Mouse (Mus musculus): ENCODE measurements around the gene Fgfr2.
"Not testable (repeated sequence)": the region's sequence is repeated elsewhere in the genome, so short reads cannot be mapped to it uniquely, and the experiment has no call there.

The Fgfr2 gene

DNA sequence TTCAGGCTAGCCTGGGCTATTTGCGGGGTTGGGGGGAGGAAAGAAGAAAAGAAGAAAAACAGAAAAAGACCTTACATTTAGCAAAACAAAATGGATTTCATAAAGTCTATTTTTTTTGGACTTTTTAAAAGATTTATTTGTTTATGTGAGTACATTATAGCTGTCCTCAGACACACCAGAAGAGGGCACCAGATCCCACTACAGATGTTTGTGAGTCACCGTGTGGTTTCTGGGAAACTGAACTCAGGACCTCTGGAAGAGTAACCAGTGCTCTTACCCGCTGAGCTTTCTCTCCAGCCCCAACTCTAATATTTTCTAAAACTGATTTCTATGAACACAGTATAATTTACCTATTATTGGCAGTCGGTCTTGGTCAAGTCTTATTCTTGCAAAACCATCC lies 2588.0 kb downstream of the Fgfr2 start:
- DNase-seq: no peak

DNA sequence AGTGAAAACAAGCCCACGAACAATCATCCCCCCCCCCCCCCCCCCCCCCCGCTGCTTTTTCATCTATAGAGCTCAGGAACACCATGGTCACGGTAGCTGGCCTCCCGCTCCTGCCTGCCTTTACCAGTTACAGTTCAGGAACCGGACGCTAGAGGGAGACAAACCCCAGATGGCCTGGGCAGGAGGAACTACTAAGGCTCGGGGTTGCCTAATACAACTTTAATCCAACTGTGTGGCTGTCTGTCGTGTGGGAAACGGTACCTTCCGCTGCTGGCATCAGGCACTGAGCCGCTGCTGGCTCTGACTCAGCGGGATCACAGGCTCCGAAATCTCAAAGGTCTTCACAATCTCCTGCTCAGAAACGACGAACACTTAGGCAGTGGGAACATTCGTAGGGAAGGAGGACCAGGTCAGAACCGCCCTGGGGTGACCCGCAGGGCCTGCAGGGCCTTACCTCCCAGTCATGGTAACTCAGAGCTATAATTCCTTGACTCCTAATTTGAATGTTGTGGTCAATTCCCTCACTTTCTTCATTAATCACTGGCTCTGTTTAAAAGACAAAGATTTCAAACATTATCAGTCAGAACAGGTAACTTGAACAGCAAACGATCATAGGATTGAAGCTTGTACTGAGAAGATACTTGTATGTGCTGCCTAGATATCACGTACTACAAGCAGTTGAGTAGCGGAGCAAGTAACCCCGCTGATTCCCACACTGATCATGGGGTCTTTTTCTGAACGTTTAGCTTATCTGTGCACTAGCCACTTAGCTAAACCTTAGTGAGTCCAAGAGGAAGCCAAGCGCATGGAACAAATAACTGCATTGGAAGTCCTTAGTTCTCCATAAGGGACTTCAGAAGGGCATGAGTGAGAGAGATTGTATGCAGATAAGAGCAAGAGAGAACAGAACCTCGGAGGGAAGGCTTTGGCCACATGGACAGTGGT lies 2589.6 kb downstream of the Fgfr2 start:
- peak; percentile 93 for DNase-seq

DNA sequence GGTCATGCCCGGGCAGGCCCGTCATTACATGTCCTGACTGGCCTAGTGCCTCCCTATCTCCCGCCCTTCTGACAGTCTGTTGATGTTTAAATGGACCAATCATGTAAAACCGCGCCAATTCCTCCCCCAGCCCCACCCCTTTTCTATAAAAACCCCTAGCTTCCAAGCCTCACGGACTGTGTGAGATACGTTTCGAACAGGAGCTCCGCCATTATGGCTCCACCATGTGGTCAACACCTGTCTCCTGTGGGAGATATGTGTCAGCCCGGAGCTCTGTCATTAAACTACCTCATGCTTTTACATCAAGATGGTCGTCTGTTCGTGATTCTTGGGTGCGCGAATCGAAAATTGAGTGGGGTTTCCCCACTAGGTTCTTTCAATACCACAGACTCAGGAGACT lies 2592.0 kb downstream of the Fgfr2 start:
- DNase-seq: not testable (repeated sequence)

DNA sequence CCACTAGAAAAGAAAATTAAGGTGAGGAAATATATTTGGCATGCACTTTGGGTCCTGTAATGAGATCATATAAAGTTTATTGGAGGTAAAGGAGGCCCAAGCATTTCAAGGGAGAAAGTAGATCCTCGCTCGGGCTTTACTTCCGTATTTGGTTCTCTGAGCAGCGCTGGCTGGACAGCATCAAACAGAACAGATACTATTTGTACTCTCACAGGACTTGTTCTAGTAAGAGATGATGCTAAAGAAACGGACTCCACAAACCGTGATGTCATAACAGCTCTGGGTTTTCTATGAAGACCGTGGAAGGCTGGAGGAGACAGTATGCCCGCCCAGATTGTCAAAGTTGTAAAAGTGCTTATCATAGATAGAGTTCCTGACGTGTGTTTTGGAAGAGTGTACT lies 2595.8 kb downstream of the Fgfr2 start:
- no peak for DNase-seq

DNA sequence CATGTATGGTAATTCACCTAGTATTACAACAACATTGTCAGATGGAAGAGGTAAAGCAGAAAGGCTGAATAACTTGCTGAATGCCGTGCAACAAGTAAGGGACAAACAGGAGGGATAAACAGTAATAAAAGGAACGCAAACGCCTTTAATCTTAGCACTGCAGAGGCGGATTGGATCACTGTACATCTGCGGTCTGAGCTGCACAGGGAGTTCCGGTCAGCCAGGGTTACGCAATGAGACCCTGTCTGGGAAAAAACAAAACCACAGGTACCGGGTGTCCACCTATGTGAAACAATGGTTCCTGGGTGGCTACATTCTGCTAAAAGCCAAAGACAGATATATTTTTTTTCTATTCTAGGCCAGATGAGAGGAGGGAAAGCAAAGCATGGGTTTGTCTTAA lies 2599.7 kb downstream of the Fgfr2 start:
- no peak for DNase-seq

DNA sequence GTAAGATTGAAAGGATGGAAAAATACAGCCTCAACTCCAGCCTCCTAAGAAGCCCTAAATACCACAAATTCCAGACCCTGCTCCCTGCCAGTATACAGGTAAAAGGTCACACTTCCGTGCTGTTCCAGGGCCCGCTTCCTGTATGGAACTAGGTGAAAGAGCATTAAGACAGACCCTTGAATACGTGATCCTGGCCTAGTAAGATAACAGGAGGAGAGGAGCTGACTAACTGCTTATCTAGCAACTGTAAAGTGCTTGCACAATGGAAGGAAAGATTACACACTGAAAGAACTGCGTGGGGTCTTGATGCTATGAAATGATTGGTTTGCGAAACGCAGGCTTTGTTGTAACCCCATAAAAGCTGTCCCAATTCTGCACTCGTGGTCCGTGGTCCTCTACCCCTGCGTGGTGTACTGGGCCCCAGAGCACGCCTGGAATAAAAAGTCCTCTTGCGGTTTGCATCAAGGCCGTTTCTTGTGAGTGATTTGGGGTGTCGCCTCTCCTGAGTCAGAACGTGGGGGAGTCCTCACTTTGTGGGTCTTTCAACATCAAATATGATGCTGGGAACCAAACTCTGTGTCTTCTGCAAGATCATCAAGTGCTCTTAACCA lies 2602.2 kb downstream of the Fgfr2 start:
- DNase-seq: peak; percentile 34

DNA sequence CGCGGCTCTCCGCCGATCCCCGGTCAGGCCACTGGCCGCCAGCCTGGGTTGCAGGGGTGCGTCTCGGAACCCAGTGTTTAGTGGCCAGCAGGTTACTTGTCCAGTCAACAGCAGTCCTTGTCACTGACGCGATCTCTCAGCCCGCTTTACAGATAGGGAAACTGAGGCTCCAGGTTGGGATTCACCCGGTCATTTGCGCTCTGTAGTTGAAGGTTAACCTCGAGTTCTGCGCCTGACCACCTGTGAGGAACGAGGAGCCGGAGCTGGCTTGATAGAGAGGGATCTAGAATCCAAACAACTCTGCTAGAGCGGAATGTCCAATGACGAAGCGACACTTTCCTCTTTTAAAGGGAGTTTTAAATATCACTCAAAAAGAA lies 2603.1 kb downstream of the Fgfr2 start, which contains the start of gene Ate1:
Ate1 (minus strand) TSS at position 321 of the 377 bp plus-strand sequence.
- DNase-seq: no peak

DNA sequence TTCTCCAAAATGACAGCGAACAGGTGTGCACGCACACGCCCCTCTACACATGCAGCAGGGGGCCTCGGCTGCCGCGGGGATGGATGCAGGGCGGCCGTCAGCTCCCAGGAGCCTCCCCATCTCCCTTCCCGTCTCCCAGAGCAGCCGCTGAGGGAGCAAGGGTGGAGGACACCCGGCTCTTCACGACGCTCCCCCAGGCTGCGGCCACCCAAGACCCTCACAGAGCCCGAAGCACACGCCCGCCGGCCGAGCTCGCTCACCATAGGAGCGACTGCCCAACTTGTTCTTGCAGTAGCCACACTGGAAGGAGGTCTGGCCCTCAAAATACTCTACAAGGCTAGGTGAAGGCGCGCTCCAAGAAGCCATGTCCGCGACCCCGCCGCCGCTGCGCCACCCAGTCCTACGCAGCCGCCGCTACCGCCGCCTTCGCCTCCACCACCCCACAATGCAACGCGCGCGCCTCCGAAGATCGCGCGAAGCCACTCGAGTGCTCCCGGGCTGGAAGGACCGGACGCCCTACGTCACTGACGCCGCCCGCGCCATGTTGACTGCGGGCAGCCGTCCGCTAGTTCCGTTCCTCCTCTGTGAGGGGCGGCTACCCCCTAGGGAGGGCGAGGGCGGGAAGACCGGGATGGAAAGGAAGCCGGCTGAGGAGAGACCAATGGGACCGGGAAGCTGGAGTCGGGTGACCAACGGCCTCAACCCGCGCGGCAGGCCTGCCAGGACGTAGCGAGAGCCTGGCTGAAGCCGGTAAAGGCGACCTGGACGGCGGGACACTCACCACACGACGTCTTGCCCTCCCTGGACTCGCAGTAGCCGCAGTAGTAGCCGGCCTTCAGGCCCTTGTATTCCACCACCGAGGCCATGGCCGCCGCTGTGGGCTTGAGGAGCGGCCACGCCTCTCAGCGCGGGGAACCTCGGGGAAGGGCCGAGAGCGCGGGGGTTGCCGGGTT lies 2603.8 kb downstream of the Fgfr2 start:
- DNase-seq: peak; percentile 99

DNA sequence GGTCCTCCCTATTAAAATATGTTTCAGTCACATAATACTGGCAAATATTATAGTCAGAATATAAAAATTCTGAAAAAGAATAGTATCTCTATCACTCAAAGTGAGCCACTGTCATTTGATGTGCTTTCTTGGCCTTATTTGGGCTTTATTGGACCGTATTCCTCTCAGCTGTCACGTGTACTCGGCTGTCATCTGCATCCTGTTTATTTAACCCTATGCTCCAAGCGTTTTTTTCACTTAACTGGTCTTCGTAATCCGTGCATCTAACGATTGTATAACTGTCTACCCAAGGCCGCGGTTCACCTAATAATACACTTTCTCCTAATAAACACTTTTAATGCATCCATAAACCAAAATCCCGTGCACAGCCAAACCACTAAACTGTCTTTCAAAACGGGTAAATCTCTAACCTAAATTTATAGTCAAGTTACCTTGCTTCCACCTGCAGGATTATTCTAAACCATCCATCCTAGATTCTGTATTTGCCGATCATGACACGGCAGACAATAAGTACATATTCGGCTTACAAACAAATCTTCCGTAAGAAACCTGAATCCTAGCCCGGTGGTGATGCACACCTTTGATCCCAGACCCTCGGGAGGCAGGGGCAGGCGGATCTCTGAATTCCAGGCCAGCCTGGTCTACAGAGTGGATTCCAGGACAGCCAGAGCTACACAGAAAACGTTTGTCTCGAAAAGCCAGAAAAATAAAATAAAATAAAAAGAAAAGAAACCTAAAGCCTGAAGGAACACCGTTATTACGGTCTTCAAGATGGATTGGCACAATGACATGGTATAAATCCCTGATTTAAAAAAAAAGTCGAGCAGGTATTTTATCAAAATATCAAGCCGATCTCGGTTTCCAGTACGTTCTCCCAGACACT lies 2604.7 kb downstream of the Fgfr2 start:
- DNase-seq: peak; percentile 32

DNA sequence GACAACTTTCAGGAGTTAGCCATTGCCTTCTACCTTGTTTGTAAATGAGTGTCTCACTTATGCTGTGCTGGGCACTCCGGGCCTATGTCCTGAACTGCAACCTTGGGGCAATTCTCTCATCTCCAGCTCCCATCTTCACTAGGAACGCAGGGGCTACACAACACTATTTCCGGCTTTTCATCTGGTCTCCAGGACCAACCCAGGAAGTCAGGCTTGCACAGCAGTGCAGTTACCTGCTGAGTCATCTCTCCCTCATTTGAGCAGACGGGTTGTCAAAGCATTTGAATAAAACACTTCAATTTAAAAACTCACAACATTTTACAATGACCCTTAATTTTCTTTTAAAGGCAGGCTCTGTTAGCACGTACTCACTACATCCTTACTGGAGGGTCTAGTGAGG lies 2612.9 kb downstream of the Fgfr2 start:
- DNase-seq: no peak

DNA sequence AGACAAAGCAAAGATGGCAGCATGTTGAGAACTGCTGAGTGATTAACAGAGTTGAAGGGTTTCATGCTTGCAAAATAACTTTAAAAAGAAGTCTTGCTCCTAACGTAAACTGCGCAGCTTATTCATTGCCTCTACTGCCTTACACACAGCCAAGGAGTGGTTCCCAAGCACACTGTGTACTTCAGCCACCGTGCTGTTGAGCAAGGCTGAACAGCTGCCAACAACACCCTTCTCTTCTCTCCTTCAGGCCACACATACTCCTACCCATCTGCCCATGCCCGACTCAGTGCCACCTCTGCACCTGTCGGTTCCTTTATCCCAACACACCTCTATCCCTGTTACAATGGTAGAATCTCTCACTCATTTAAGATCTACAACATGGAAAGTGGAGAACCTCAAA lies 2620.1 kb downstream of the Fgfr2 start:
- no peak for DNase-seq

DNA sequence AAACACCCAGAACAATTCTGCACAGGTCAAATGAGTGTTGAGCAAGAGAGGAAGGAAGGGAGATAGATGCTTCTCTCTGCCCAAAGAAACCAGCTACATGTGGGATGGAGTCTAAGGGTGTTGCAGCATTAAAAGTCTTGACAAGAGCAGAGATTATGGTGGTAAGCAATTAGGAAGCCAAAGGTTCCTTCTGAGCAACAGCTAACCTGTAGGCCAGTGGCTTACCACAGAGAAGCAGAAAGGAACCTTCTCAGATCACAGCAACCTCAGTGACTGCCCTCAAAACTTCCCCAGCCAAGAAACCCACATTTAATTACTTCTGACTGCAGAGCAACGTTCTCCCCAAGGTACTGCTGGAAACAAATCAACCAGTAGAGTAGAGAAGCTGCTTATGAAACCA lies 2621.7 kb downstream of the Fgfr2 start:
- DNase-seq: no peak

DNA sequence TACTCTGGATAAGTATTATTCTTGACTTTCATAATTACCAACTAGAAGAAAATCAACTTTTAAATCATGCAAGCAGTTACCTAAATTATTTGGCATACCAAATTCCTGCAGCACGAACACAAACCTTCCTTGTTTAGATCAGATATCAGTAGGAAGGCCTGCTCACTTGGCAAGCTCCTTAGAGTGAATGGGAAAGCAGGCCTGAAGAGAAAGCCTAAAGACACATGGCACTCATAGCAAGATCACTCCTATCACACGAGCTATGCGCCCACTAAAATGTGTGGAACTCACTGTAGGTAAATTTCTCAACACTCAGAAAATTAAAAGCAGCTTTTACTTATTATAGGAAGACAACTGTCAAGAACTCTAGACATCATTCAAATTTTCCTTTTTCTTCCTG lies 2629.8 kb downstream of the Fgfr2 start:
- DNase-seq: no peak

DNA sequence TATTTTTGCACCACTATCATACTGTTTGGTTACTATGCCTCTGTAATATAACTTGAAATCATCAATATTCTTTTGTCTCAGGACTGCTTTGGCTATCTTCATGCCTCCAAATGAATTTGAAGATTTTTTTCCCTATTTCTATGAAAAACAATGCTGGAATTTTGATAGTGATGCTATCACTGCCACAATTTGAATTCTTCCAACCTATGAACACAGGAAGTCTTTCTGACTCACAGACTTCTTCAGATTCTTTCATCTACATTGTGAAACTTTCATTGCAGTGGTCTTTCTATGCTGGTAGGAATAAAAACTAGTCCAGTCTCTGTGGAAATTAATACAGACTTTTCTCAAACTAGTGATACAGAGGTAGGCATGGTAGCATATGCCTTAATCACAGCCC lies 2631.1 kb downstream of the Fgfr2 start:
- DNase-seq: no peak

DNA sequence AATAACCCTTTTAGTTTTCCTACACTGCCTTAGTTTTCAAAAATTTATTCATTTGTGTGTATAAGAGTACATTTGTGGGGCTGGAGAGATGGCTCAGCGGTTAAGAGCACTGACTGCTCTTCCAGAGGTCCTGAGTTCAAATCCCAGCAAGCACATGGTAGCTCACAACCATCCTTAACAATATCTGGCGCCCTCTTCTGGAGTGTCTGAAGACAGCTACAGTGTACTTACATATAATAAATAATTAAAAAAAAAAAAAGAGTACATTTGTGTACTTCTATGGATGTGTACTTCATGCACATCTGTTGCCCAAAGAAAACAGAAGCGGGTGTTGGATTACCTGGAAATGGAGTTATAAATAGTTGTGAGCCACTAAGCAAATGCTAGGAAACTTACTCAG lies 2644.1 kb downstream of the Fgfr2 start:
- not testable (repeated sequence) for DNase-seq

DNA sequence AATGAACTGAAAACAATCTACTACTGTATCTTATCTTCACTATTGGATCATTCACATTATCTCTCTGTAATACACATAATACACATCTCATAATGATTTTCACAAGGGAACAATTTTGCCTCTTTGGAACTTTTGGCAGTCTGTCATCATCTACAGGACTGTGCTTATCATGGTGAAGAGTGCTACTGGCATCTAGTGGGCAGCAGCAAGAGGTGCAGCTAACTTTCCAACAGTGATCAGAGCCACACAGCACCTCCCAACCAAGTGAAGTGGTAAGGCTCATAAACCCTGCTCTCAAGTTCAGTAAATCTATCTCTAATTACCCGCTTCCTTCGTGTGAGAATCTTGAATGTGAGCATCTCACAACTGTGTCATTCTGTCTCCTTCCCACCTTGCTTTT lies 2647.2 kb downstream of the Fgfr2 start:
- peak; percentile 59 for DNase-seq

DNA sequence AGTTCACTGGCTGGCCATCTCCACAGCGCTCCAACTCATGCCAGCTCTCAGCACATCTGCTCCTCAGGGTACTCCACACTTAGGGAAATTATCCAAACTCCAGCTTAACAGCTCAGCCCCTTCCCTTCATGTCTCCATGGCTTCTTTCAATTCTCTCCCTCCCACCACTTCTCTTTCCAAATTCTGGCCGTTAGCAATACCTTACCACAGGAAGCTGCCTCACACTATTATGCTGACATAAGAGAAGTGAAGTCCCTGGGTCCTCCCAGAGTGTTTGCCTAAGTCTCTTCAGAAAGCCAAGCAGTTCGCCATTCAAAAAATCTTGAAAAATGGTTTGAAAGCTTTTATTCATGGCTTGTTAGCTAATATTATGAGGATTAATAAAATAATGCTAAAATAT lies 2649.3 kb downstream of the Fgfr2 start:
- no peak for DNase-seq

DNA sequence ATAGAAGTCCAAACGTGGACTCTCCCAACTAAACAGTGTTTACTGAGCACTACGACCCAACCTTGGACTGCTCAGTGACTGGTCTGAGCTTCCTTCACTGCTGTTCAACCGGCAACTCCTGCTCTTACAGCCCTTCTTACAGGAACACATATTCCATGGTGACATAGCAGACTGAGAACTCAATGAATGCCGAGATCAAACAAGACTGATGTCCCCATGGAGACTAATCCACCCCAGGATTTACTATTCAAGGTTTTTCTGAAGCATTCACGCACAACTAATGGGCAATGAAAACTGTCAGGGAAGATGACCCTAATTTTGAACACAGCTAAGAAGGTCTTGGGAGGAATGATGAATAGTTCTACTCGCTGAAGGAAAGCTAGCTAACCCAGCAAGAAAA lies 2650.5 kb downstream of the Fgfr2 start:
- no peak for DNase-seq

DNA sequence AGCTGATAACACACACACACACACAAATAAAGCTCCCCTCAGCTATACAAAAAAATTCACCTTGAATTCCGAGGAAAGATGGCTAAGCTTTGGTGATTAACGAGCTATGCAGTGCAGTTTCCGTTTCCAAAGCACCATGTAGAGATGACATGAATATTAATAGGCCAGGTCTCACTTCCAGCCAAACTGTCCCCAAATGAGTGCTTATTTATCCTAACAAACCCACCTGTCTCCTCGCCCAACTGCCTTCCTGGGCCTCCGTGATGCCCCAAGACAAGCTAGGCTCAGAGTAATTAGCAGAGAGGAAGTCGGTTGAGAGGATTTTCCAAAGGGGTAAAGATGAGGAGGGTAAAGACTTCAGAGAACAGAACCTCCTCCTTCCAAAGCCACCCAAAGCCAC lies 2652.1 kb downstream of the Fgfr2 start:
- no peak for DNase-seq

DNA sequence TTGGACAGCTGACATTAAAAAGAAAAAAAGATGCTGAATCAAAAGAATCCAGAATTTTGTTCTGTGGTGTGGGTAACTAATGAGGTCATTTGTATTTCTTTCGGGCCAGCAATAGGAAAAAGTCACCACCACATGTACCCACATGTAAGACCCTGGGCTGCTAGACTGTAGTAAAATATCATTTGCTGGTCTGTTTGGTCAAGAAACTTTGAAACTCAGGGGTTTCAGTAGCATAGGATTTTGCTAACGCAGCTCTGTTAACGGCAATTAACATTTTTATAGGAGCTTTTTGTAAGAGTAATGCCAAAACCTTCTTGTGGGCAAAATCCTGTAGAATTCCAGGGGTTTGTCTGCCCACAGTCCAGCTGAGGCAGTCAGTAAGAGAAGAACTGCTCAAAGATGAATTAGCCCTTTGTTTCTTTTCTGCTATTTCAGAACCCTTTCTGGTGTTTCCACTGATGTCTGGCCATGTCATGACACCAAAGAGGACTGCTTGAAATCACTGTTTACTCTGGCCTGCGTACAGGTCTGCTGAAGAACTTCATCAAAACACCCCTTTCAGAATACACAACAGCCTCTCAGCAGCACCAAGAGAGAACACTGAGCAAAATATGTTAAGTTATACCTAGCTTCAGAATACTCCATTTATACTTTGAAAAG lies 2667.4 kb downstream of the Fgfr2 start:
- DNase-seq: no peak

DNA sequence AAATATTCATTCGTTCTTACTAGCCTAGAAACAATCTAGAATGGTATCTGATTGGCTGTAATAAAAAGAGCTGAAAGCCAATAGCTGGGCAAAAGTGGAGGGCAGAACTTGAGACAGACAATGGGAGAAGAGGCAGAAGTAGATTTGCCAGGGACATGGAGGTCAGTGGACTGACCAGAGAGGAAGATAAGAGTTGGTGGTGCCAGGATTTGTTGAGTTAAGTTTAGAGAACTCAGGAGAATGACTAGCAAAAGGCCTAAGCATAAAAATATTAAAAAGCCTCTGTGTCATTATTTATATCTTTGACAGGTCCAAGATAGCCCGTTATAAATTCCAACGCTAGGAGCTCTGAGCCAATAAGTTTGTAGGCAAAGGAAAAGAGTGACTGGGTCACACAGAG lies 2668.9 kb downstream of the Fgfr2 start:
- no peak for DNase-seq

DNA sequence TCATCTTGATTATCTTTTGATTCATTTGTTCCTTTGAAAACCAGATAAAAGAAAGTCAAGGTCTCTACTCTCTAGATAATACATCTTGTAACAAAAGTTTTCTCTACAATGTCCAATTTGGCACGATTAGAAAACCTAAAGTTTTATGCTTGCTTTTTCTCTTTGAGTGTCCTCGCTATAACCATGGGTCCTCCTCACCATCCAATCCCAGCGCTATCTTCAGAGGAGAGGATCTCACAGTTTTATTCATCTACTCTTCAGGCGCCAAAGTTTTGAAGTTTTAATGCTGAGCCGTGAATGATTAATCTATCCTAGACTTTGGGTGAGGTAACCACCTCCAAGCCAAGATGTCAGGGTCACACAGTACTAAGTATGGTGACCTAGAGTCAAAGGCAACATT lies 2687.4 kb downstream of the Fgfr2 start:
- DNase-seq: no peak
